Mouse (Mus musculus): ENCODE data around the gene Bbx. TPM values are rescaled to one million over a fixed set of nuclear protein-coding genes. Genes with fewer than 3 reads are reported as not detected.

Bbx gene
- polyA plus RNA-seq, 2 experiments = 1.8 to 3.4 TPM

DNA sequence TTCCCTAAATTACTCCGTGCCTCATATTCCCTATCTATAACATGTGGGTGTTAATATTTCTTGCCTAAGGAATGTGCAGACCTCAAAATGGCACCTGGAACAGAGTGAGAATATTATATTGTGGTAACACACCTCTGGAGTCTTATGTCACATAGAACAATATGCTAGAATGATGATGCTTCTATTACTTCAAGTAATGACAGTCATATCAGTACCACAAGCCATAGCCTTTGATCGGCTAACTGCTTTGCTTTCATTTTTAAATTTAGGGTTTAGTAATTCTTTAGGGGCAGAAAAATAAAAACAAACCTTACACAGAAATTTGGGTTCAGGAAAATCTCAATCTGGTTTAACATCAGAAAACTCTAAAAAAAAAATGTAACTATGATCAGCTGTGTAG is 201.6 kb downstream of the Bbx start:
- H3K4me3 ChIP-seq (ENCODE audit: insufficient read depth in 1 of 2, low read depth in 2 of 2, low read length in 2 of 2) = no peak overlapping the region
- no peaks in the 10 kb centered on the region for H3K9me3 ChIP-seq (ENCODE audit: control insufficient read depth, low read length)
- H3K4me1 ChIP-seq (replicated peaks; ENCODE audit: control insufficient read depth in 2 of 2, insufficient read depth in 2 of 2, low read length in 1 of 2) = no peaks in the 10 kb centered on the region
- DNase-seq (ENCODE audit: low read depth in 3 of 3, low spot score in 3 of 3) (no peak), ATAC-seq (ENCODE audit: insufficient read depth) (no peak)
- H3K27me3 ChIP-seq (ENCODE audit: control insufficient read depth, insufficient read depth, low read length) = no peaks in the 10 kb centered on the region
- WGBS (ENCODE audit: insufficient replicate concordance) = 69% methylated on average over 2 of the region's 2 CpGs
- TF ChIP-seq EP300 (IDR thresholded peaks at IDR 0.05; ENCODE audit: low read depth) (no peak), CTCF (IDR thresholded peaks at IDR 0.05; ENCODE audit: low read depth) (no peak)
- no peaks in the 10 kb centered on the region for H3K36me3 ChIP-seq (replicated peaks; ENCODE audit: control insufficient read depth, insufficient read depth, low read depth)
- no peak overlapping the region for H3K27ac ChIP-seq
- no peak overlapping the region for H3K9ac ChIP-seq (replicated peaks)
- no peak overlapping the region for H3K4me2 ChIP-seq (ENCODE audit: low read depth)

DNA sequence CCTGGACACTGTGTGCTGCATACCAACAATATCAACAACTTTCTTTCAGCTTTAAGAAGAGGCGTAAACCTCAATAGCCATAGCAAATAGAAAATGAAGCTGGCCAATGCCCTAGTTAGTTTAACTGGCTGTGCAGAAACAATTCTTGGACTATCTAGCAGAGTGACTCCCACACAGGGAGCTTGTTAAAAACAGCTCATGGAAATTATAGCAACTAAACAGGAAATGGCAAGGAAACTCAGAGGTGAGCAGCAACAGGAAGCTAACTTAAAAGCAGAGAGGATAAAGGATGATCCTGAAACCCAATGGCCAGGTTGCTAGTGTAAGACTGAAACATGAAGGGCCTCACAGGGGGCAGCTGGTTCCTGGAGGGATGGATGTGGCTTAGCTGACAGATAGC is 203.4 kb downstream of the Bbx start:
- Histone ChIP-seq H3K27me3 (ENCODE audit: control insufficient read depth, insufficient read depth, low read length) (no peaks in the 10 kb centered on the region), H3K36me3 (replicated peaks; ENCODE audit: control insufficient read depth, insufficient read depth, low read depth) (no peaks in the 10 kb centered on the region), H3K27ac (no peak overlapping the region), H3K9me3 (ENCODE audit: control insufficient read depth, low read length) (no peaks in the 10 kb centered on the region), H3K4me3 (ENCODE audit: insufficient read depth in 1 of 2, low read depth in 2 of 2, low read length in 2 of 2) (no peak overlapping the region), H3K4me1 (replicated peaks; ENCODE audit: control insufficient read depth in 2 of 2, insufficient read depth in 2 of 2, low read length in 1 of 2) (no peaks in the 10 kb centered on the region), H3K9ac (replicated peaks) (no peak overlapping the region), H3K4me2 (ENCODE audit: low read depth) (no peak overlapping the region)
- WGBS (ENCODE audit: insufficient replicate concordance) = 73% methylated on average over 1 of the region's 1 CpGs
- no peak for DNase-seq (ENCODE audit: low read depth in 3 of 3, low spot score in 3 of 3)
- no peak for ATAC-seq (ENCODE audit: insufficient read depth)
- TF ChIP-seq CTCF (IDR thresholded peaks at IDR 0.05; ENCODE audit: low read depth) = no peak
- TF ChIP-seq EP300 (IDR thresholded peaks at IDR 0.05; ENCODE audit: low read depth) = no peak

GRCm38 (mm10) chr16:50226274-50226673 is 205.9 kb downstream of the Bbx start:
- 43% methylated on average over 1 of the region's 1 CpGs for WGBS (ENCODE audit: insufficient replicate concordance)
- DNase-seq (ENCODE audit: low read depth in 3 of 3, low spot score in 3 of 3) = no peak

DNA sequence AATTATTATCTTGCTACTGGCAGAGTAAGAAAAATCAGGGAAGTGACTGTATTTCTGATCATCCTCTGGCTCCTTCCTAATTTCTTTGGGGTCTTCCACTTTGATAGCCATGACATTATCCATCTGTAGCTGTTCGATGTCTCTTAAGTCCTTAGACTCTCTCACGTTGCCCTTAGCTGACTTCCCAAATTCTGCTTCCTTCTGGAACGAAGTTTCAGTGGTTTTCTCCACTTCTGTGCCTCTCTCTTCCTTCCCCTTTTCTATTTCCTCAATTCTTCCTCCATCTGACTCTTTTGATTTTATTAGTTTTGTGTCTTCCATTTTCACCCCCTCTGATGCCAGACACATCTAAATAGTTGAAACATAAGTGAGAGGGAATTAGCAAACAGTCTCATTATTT is 207.2 kb downstream of the Bbx start:
- Histone ChIP-seq H3K4me2 (ENCODE audit: low read depth) (no peak overlapping the region), H3K4me3 (ENCODE audit: insufficient read depth in 1 of 2, low read depth in 2 of 2, low read length in 2 of 2) (no peak overlapping the region), H3K9me3 (ENCODE audit: control insufficient read depth, low read length) (no peaks in the 10 kb centered on the region), H3K27me3 (ENCODE audit: control insufficient read depth, insufficient read depth, low read length) (no peaks in the 10 kb centered on the region), H3K27ac (no peak overlapping the region), H3K9ac (replicated peaks) (no peak overlapping the region), H3K36me3 (replicated peaks; ENCODE audit: control insufficient read depth, insufficient read depth, low read depth) (no peaks in the 10 kb centered on the region), H3K4me1 (replicated peaks; ENCODE audit: control insufficient read depth in 2 of 2, insufficient read depth in 2 of 2, low read length in 1 of 2) (no peaks in the 10 kb centered on the region)
- 10% methylated on average over 3 of the region's 3 CpGs for whole genome bisulfite sequencing (ENCODE audit: insufficient replicate concordance)
- DNase-seq (ENCODE audit: low read depth in 3 of 3, low spot score in 3 of 3) = no peak
- ATAC-seq (ENCODE audit: insufficient read depth) = no peak
- TF ChIP-seq CTCF (IDR thresholded peaks at IDR 0.05; ENCODE audit: low read depth) (no peak), EP300 (IDR thresholded peaks at IDR 0.05; ENCODE audit: low read depth) (no peak)

More at GRCm38 (mm10) chr16:50226274-50226673, 205.9 kb downstream of the Bbx start:
- no peak overlapping the region for H3K27ac ChIP-seq
- H3K36me3 ChIP-seq (replicated peaks; ENCODE audit: control insufficient read depth, insufficient read depth, low read depth) = no peaks in the 10 kb centered on the region
- no peak overlapping the region for H3K4me3 ChIP-seq (ENCODE audit: insufficient read depth in 1 of 2, low read depth in 2 of 2, low read length in 2 of 2)
- no peaks in the 10 kb centered on the region for H3K4me1 ChIP-seq (replicated peaks; ENCODE audit: control insufficient read depth in 2 of 2, insufficient read depth in 2 of 2, low read length in 1 of 2)
- no peak for ATAC-seq (ENCODE audit: insufficient read depth)
- no peaks in the 10 kb centered on the region for H3K9me3 ChIP-seq (ENCODE audit: control insufficient read depth, low read length)
- H3K4me2 ChIP-seq (ENCODE audit: low read depth) = no peak overlapping the region
- no peak for TF ChIP-seq EP300 (IDR thresholded peaks at IDR 0.05; ENCODE audit: low read depth)
- TF ChIP-seq CTCF (IDR thresholded peaks at IDR 0.05; ENCODE audit: low read depth) = no peak
- H3K27me3 ChIP-seq (ENCODE audit: control insufficient read depth, insufficient read depth, low read length) = no peaks in the 10 kb centered on the region
- H3K9ac ChIP-seq (replicated peaks) = no peak overlapping the region

DNA sequence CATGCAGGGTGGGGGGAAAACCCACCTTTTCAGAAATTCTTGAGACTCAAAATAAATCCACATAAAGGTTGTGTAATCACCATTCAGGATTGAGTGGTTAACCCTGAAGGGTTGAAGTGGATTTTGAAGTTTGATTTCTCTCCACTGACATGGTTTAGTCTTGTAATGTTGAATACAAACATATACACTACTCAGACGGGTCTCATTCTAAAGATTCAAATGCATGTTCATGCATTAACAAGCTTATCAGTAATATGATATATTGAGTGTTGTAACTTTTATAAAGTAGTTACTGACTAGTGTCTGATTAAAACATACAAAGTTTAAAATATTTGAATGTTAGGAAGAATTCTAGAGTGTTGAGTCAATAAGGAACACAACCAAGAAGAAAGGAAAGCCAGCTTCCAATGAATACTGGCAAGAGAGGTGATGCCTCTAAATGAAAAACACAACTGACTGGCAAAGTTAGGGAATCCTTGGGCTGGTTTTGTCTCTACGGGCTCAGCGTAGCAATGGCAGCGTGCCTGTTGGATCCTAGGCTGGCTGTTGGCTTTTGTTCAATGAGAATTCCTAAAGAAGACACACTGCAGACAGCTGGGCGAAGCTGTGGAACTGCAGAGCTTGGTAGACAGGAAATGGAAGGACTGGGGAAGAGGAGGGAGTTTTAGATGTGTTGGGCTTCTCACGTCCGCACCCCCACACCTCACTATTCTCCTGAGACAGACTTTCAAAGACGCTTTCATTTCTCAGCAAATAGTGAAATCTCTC is 211.3 kb downstream of the Bbx start:
- H3K9ac ChIP-seq (replicated peaks) = no peak overlapping the region
- H3K4me3 ChIP-seq (ENCODE audit: insufficient read depth in 1 of 2, low read depth in 2 of 2, low read length in 2 of 2) = no peak overlapping the region
- no peaks in the 10 kb centered on the region for H3K9me3 ChIP-seq (ENCODE audit: control insufficient read depth, low read length)
- no peaks in the 10 kb centered on the region for H3K36me3 ChIP-seq (replicated peaks; ENCODE audit: control insufficient read depth, insufficient read depth, low read depth)
- DNase-seq (ENCODE audit: low read depth in 3 of 3, low spot score in 3 of 3) (no peak), ATAC-seq (ENCODE audit: insufficient read depth) (no peak)
- no peaks in the 10 kb centered on the region for H3K27me3 ChIP-seq (ENCODE audit: control insufficient read depth, insufficient read depth, low read length)
- TF ChIP-seq EP300 (IDR thresholded peaks at IDR 0.05; ENCODE audit: low read depth) = no peak
- TF ChIP-seq CTCF (IDR thresholded peaks at IDR 0.05; ENCODE audit: low read depth) = no peak
- 76% methylated on average over 8 of the region's 8 CpGs for WGBS (ENCODE audit: insufficient replicate concordance)
- H3K4me2 ChIP-seq (ENCODE audit: low read depth) = no peak overlapping the region
- H3K4me1 ChIP-seq (replicated peaks; ENCODE audit: control insufficient read depth in 2 of 2, insufficient read depth in 2 of 2, low read length in 1 of 2) = no peaks in the 10 kb centered on the region
- H3K27ac ChIP-seq = no peak overlapping the region

Data from liver, embryonic 14.5 days (tissue).